Mouse (Mus musculus) cortical plate, adult 2 months (tissue): ENCODE data around the gene Ehd1.

Experiments
- CTCF ChIP-seq: fragments of 200-500 bp; IDR thresholded peaks from 2 replicates; pipeline ENCODE4 v1.5.1; 2011; ENCODE audit warnings: mild to moderate bottlenecking, control low read depth, low read length; ENCODE audit not compliant: insufficient read depth; ENCODE audit errors: extremely low read depth
- POLR2A ChIP-seq: fragments of 200-500 bp; IDR thresholded peaks from 2 replicates; pipeline ENCODE4 v1.6.1; 2011; ENCODE audit warnings: mild to moderate bottlenecking, low read length, control low read depth; ENCODE audit not compliant: insufficient read depth; ENCODE audit errors: extremely low read depth

- no peak for TF ChIP-seq CTCF
- no peak for TF ChIP-seq POLR2A
Observed at GRCm38 (mm10) chr19:6306137-6306551, 29.6 kb downstream of the Ehd1 start, which contains the start of gene Cdc42bpg.
